Mouse (Mus musculus) cerebellum, adult 11 months (tissue): ENCODE data around the gene Ppp1r14a.

Source experiments
- DNase-seq: peaks from one replicate; pipeline ENCODE4 v3.0.0; 2022

Ppp1r14a gene

GRCm38 (mm10) chr7:29288942-29289638 is at the start of gene Ppp1r14a:
Gene Ppp1r14a, plus strand, starts transcription at chr7:29289308.
- peak; percentile 69 for DNase-seq

GRCm38 (mm10) chr7:29244732-29245416 is 44.2 kb upstream of the Ppp1r14a start:
- DNase-seq: no peak

GRCm38 (mm10) chr7:29246015-29246414 is 43.1 kb upstream of the Ppp1r14a start:
- DNase-seq: no peak

GRCm38 (mm10) chr7:29246619-29247313 is 42.3 kb upstream of the Ppp1r14a start:
- DNase-seq: no peak

GRCm38 (mm10) chr7:29247314-29247700 is 41.8 kb upstream of the Ppp1r14a start:
- peak; percentile 68 for DNase-seq

- DNase-seq: no peak
Observed at GRCm38 (mm10) chr7:29247706-29248105, 41.4 kb upstream of the Ppp1r14a start.

- DNase-seq: no peak
Observed at GRCm38 (mm10) chr7:29248261-29248841, 40.8 kb upstream of the Ppp1r14a start, which contains the start of gene 2200002D01Rik. Gene 2200002D01Rik, minus strand, starts transcription at chr7:29248466.

GRCm38 (mm10) chr7:29251166-29251565 is 37.9 kb upstream of the Ppp1r14a start:
- DNase-seq: no peak

GRCm38 (mm10) chr7:29253842-29254241 is 35.3 kb upstream of the Ppp1r14a start:
- no peak for DNase-seq

GRCm38 (mm10) chr7:29255875-29256274 is 33.2 kb upstream of the Ppp1r14a start:
- DNase-seq: no peak

- DNase-seq: no peak
Observed at GRCm38 (mm10) chr7:29257368-29257767, 31.7 kb upstream of the Ppp1r14a start.

- DNase-seq: no peak
Observed at GRCm38 (mm10) chr7:29259781-29260730, 29.1 kb upstream of the Ppp1r14a start.

- no peak for DNase-seq
Observed at GRCm38 (mm10) chr7:29262151-29262550, 27.0 kb upstream of the Ppp1r14a start.

- no peak for DNase-seq
Observed at GRCm38 (mm10) chr7:29263831-29264230, 25.3 kb upstream of the Ppp1r14a start.

GRCm38 (mm10) chr7:29265636-29266035 is 23.5 kb upstream of the Ppp1r14a start:
- DNase-seq: no peak

- no peak for DNase-seq
Observed at GRCm38 (mm10) chr7:29266931-29267330, 22.2 kb upstream of the Ppp1r14a start.

- no peak for DNase-seq
Observed at GRCm38 (mm10) chr7:29270445-29270844, 18.7 kb upstream of the Ppp1r14a start.

- no peak for DNase-seq
Observed at GRCm38 (mm10) chr7:29271687-29272465, 17.2 kb upstream of the Ppp1r14a start.

GRCm38 (mm10) chr7:29276715-29277114 is 12.4 kb upstream of the Ppp1r14a start:
- no peak for DNase-seq

- no peak for DNase-seq
Observed at GRCm38 (mm10) chr7:29277510-29277909, 11.6 kb upstream of the Ppp1r14a start.

GRCm38 (mm10) chr7:29279261-29279660 is 9.8 kb upstream of the Ppp1r14a start:
- DNase-seq: no peak
